Mouse (Mus musculus) hindbrain, postnatal 0 days (tissue): ENCODE results near the gene Gm28363. TPM values are rescaled to one million over a fixed set of nuclear protein-coding genes. Genes with fewer than 3 reads are reported as not detected.
"Not testable (repeated sequence)": the region's sequence is repeated elsewhere in the genome, so short reads cannot be mapped to it uniquely, and the experiment has no call there.

Source experiments
- ATAC-seq: fragments of 200-750 bp; cut with Nextera tagmentation; 2 replicates; pipeline ENCODE4 v1.8.0; 2017; ENCODE audit warnings: mild to moderate bottlenecking, moderate TSS enrichment, moderate library complexity
- DNase-seq: peaks from one replicate; pipeline ENCODE4 v3.0.0-alpha.2; 2015; ENCODE audit warnings: low spot score
- H3K27ac ChIP-seq: fragments of 300-500 bp; sonication (generic); 2 replicates; pipeline ENCODE4 v1.5.1; 2014; ENCODE audit warnings: mild to moderate bottlenecking
- H3K27me3 ChIP-seq: fragments of 300-500 bp; sonication (generic); 2 replicates; pipeline ENCODE4 v1.6.1; 2014; ENCODE audit warnings: low read length, mixed read lengths; ENCODE audit not compliant: insufficient read depth
- H3K36me3 ChIP-seq: fragments of 300-500 bp; sonication (generic); 2 replicates; pipeline ENCODE4 v1.6.1; 2014; ENCODE audit warnings: low read length, mixed read lengths; ENCODE audit not compliant: insufficient read depth
- H3K4me1 ChIP-seq: fragments of 300-500 bp; sonication (generic); 2 replicates; pipeline ENCODE4 v1.6.1; 2014; ENCODE audit warnings: antibody characterized with exemption, low read length, mixed read lengths; ENCODE audit not compliant: insufficient read depth
- H3K4me2 ChIP-seq: fragments of 300-500 bp; sonication (generic); 2 replicates; pipeline ENCODE4 v1.6.1; 2014; ENCODE audit warnings: low read depth, mild to moderate bottlenecking, low read length, moderate library complexity, mixed read lengths
- H3K4me3 ChIP-seq: fragments of 300-500 bp; sonication (generic); 2 replicates; pipeline ENCODE4 v1.5.1; 2014; ENCODE audit warnings: low read length
- H3K9ac ChIP-seq: fragments of 300-500 bp; sonication (generic); replicated peaks from 2 replicates; pipeline ENCODE4 v1.6.1; 2014; ENCODE audit warnings: mild to moderate bottlenecking, low read length, moderate library complexity, mixed read lengths
- H3K9me3 ChIP-seq: fragments of 300-500 bp; sonication (generic); 2 replicates; pipeline ENCODE4 v1.6.1; 2016; ENCODE audit warnings: low read length, mixed read lengths
- WGBS: fragments of 180-500 bp; shearing (Covaris S2); extraction: QIAGEN DNeasy Blood & Tissue Kit; methylation state at CpG from one replicate; pipeline ENCODE4 v1.1.7; 2014; 5-methylcytosine and 5-hydroxymethylcytosine counted together
- polyA plus RNA-seq: library from polyadenylated mRNA; unstranded; fragments of >200 nt; fragmentation: Nextera tagmentation; extraction: Ambion mirVana; gene quantifications from 2 replicates; pipeline ENCODE4 v1.2.1, GENCODE M21; 2015
- total RNA-seq: library from RNA; depleted of rRNA; stranded (reverse); fragments of >200 nt; gene quantifications from 2 replicates; pipeline ENCODE4 v1.2.3, GENCODE M21; 2014; rRNA removed

Gene Gm28363
- not detected in 2 replicates for total RNA-seq
- not detected in 2 replicates for polyA plus RNA-seq

GRCm38 (mm10) chr1:117696831-117697230 lies at the start of gene Gm28363:
Gene Gm28363 (plus strand): TSS chr1:117697131.
- not testable (repeated sequence) for H3K4me2 ChIP-seq, H3K4me1 ChIP-seq, H3K36me3 ChIP-seq, ATAC-seq, H3K27ac ChIP-seq, H3K27me3 ChIP-seq, H3K9me3 ChIP-seq, H3K4me3 ChIP-seq, DNase-seq, H3K9ac ChIP-seq
- WGBS = 65% methylated on average over 2 of the region's 2 CpGs

- H3K9me3 ChIP-seq = not testable (repeated sequence)
Measured at GRCm38 (mm10) chr1:117650236-117650635, 46.7 kb upstream of the Gm28363 start.

More at GRCm38 (mm10) chr1:117650236-117650635, 46.7 kb upstream of the Gm28363 start:
- H3K9ac ChIP-seq, ATAC-seq, H3K36me3 ChIP-seq, H3K4me2 ChIP-seq, H3K4me1 ChIP-seq, H3K4me3 ChIP-seq, H3K27me3 ChIP-seq, H3K27ac ChIP-seq, DNase-seq: not testable (repeated sequence)
- WGBS = 65% methylated on average over 1 of the region's 1 CpGs

Other genes starting within 250 kb of the Gm28363 start
- gene B020011L13Rik, start 84.0 kb downstream of the Gm28363 start, total RNA-seq = not detected in 2 replicates
- gene B020011L13Rik, start 84.0 kb downstream of the Gm28363 start, polyA plus RNA-seq = not detected in 2 replicates
- gene Gm28360, start 132.9 kb downstream of the Gm28363 start, total RNA-seq = not detected in 2 replicates
- gene Gm28360, start 132.9 kb downstream of the Gm28363 start, polyA plus RNA-seq = not detected in 2 replicates
- not detected in 2 replicates for gene Gm28168, start 230.9 kb downstream of the Gm28363 start, total RNA-seq
- gene Gm28168, start 230.9 kb downstream of the Gm28363 start, polyA plus RNA-seq = not detected in 2 replicates